Mouse (Mus musculus) neural tube, embryonic 13.5 days (tissue): ENCODE data around the gene Spata16. TPM values are rescaled to one million over a fixed set of nuclear protein-coding genes. Genes with fewer than 3 reads are reported as not detected.

Experiments
- ATAC-seq: fragments of 200-750 bp; cut with Nextera tagmentation; 2 replicates; pipeline ENCODE4 v1.8.0; 2017; ENCODE audit warnings: low read depth, mild to moderate bottlenecking, moderate TSS enrichment, moderate library complexity
- H3K27ac ChIP-seq: fragments of 300-500 bp; sonication (generic); replicated peaks from 2 replicates; pipeline ENCODE4 v1.5.1; 2015; ENCODE audit warnings: moderate library complexity, mild to moderate bottlenecking, inconsistent platforms
- H3K27me3 ChIP-seq: fragments of 300-500 bp; sonication (generic); 2 replicates; pipeline ENCODE4 v1.6.1; 2015; ENCODE audit warnings: mild to moderate bottlenecking, inconsistent platforms
- H3K36me3 ChIP-seq: fragments of 300-500 bp; sonication (generic); 2 replicates; pipeline ENCODE4 v1.6.1; 2015; ENCODE audit warnings: mild to moderate bottlenecking, inconsistent platforms
- H3K4me1 ChIP-seq: fragments of 300-500 bp; sonication (generic); replicated peaks from 2 replicates; pipeline ENCODE4 v1.6.1; 2015; ENCODE audit warnings: inconsistent platforms
- H3K4me2 ChIP-seq: fragments of 300-500 bp; sonication (generic); 2 replicates; pipeline ENCODE4 v1.6.1; 2015; ENCODE audit warnings: inconsistent platforms, mild to moderate bottlenecking, moderate library complexity
- H3K4me3 ChIP-seq: fragments of 300-500 bp; sonication (generic); 2 replicates; pipeline ENCODE4 v1.5.1; 2015; ENCODE audit warnings: mild to moderate bottlenecking, inconsistent platforms
- H3K9ac ChIP-seq: fragments of 300-500 bp; sonication (generic); 2 replicates; pipeline ENCODE4 v1.6.1; 2015; ENCODE audit warnings: moderate library complexity, mild to moderate bottlenecking, inconsistent platforms
- H3K9me3 ChIP-seq: fragments of 300-500 bp; sonication (generic); 2 replicates; pipeline ENCODE4 v1.6.1; 2016; ENCODE audit warnings: inconsistent platforms
- WGBS: fragments of 180-500 bp; shearing (Covaris S2); methylation state at CpG from one replicate; pipeline ENCODE4 v1.1.7; 2015; 5-methylcytosine and 5-hydroxymethylcytosine counted together
- microRNA-seq: library from miRNA; unstranded; fragments of <30 nt; microRNA quantifications from one replicate; pipeline ENCODE4, GENCODE M21; 2016
- polyA plus RNA-seq: library from polyadenylated mRNA; unstranded; fragments of >200 nt; fragmentation: Nextera tagmentation; extraction: Ambion mirVana; gene quantifications from 2 replicates; pipeline ENCODE4 v1.2.1, GENCODE M21; 2015

Gene Spata16
- polyA plus RNA-seq, 1 experiment from 2014 or later = not detected

DNA sequence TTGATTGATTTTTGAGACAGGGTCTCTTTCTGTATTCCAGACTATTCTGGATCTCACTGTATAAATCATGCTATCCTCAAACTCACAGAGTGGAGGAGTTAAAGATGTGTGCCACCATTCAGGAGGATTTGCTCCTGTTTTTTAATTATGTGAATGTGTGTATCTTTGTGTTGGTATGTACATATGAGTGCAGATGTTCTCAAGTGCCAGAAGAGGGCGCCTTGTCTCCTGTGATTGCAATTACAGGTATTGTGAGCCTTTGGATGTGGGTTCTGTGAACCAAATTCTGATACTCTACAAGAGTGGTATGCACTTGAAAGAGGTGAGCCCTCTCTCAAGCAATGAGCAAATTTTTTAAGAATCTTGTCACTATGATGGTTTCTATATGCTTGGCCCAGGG is 369.4 kb downstream of the Spata16 start:
- Histone ChIP-seq H3K36me3 (no peaks in the 10 kb centered on the region), H3K4me2 (no peak overlapping the region), H3K4me1 (no peaks in the 10 kb centered on the region), H3K9ac (no peak overlapping the region), H3K9me3 (0 out of 2 replicates have a peak, but pooled peaks cover 6% of the 10 kb centered on the region), H3K4me3 (no peak overlapping the region), H3K27me3 (no peaks in the 10 kb centered on the region), H3K27ac (no peak overlapping the region)
- no peak for ATAC-seq
- WGBS = 69% methylated on average over 1 of the region's 1 CpGs

DNA sequence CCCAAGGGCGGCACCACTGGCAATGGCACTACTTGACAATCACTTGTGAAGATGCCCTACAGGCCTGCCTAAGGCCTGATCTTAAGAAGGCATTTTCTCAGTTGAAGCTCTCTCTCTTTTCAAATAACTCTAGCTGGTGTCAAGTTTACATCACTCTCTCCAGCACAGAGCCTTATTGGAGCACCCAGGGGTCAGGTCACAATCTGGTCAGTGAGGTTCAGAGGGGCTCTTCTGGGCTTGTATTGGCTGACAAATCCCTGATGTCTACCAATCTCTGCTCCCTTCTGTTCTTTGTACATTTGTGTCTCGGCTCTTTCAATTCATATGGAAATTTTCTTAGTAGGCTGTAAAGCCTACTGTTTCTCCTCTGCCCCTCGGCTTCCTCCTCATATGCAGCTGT is 390.5 kb downstream of the Spata16 start:
- Histone ChIP-seq H3K27me3 (no peaks in the 10 kb centered on the region), H3K4me1 (no peaks in the 10 kb centered on the region), H3K9me3 (no peaks in the 10 kb centered on the region), H3K4me3 (no peak overlapping the region), H3K36me3 (no peaks in the 10 kb centered on the region), H3K4me2 (no peak overlapping the region), H3K27ac (no peak overlapping the region), H3K9ac (no peak overlapping the region)
- WGBS = 41% methylated on average over 3 of the region's 3 CpGs
- no peak for ATAC-seq

DNA sequence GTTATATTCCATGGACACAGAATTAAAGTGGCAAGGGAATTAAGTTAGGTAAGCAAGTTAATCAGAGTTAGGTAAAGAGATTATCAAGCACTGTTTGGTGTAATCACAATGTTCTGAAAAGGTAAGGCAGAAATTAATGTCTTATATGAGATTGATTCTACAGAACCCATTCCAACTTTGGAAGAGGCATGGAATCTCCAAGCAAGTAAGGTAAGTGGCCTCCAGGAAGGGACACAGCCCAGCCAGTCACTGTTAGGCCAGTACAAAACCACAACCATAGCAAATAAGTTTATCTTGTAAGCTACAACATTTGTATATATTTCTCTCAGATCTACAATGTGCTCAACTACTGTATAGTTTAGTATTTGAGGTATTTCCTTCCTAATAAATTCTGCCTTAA is 391.1 kb downstream of the Spata16 start:
- no peak for ATAC-seq
- Histone ChIP-seq H3K36me3 (no peaks in the 10 kb centered on the region), H3K4me2 (no peak overlapping the region), H3K27me3 (no peaks in the 10 kb centered on the region), H3K9ac (no peak overlapping the region), H3K4me1 (no peaks in the 10 kb centered on the region), H3K4me3 (no peak overlapping the region), H3K9me3 (no peaks in the 10 kb centered on the region), H3K27ac (no peak overlapping the region)

DNA sequence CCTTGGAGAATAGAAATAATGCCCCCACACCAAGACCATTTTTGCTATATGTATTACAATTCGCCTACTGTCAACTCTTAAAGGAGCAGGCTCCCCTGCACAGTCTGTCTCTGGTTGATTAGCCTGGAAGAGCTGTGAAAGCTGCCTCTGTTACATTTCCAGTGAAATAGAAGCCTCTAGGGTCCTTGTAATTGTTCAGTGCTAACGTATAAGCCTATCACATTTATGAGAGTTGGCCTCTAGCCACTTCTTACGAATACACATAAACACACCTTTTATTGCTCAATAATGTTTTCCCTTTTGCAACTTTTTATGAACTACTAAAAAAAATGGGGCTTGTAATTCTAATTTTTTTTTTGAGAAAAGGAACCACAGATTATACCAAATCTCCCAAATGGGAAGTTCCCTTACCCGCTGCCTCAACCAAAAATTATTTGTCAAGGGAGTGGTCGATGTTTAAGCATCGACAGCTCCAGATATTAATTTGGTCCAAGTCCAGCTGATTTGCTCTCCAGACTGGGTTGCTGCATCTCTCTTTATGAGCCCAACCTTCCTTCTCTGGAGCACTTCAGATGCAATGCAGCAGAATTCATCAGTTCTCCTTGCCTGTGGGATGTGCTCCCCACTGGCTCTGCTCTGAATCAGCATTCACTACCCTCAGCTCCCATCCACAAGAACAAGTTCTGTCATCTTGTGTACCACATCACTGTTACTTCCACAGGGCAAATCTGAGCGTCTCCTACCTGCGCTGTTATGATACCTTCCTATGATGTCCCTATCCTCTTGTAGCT is 392.8 kb downstream of the Spata16 start:
- Histone ChIP-seq H3K36me3 (no peaks in the 10 kb centered on the region), H3K4me2 (no peak overlapping the region), H3K9me3 (no peaks in the 10 kb centered on the region), H3K4me1 (no peaks in the 10 kb centered on the region), H3K27ac (no peak overlapping the region), H3K4me3 (no peak overlapping the region), H3K27me3 (no peaks in the 10 kb centered on the region), H3K9ac (no peak overlapping the region)
- ATAC-seq = no peak
- 81% methylated on average over 8 of the region's 8 CpGs for WGBS

Small RNA genes within 50 kb of the gene (microRNA-seq; reads per million reads assigned to microRNA genes)
- not detected for gene Gm25773
- gene Gm44464 = not detected
